Mouse (Mus musculus) E14TG2a.4 (cell line): ENCODE results near the gene Ppp1r10.

Experiments used
- CTCF ChIP-seq: conservative IDR thresholded peaks from 2 replicates; pipeline ENCODE4 v1.5.1; 2014; ENCODE audit warnings: low read length
- POU5F1 ChIP-seq: IDR thresholded peaks from 2 replicates; pipeline ENCODE4 v1.6.1; 2014; ENCODE audit warnings: low read length, borderline replicate concordance

GRCm38 (mm10) chr17:35929534-35929933 is 13.3 kb downstream of the Ppp1r10 start:
- TF ChIP-seq POU5F1 (no peak), CTCF (no peak)
